Mouse (Mus musculus) forebrain, embryonic 14.5 days (tissue): Measurements from ENCODE around the gene Cdc37l1. TPM values are rescaled to one million over a fixed set of nuclear protein-coding genes. Genes with fewer than 3 reads are reported as not detected.
A peak's percentile ranks its signal among the peaks of the same experiment; 100 is the strongest.
"Not testable (repeated sequence)": the region's sequence is repeated elsewhere in the genome, so short reads cannot be mapped to it uniquely, and the experiment has no call there.

Source experiments
- ATAC-seq: fragments of 200-750 bp; cut with Nextera tagmentation; 2 replicates; pipeline ENCODE4 v1.8.0; 2017; ENCODE audit warnings: mild to moderate bottlenecking, moderate library complexity
- DNase-seq: peaks from one replicate; pipeline ENCODE4 v3.0.0-alpha.2; 2015; ENCODE audit warnings: low spot score
- H3K27ac ChIP-seq: fragments of 300-500 bp; sonication (generic); 2 replicates; pipeline ENCODE4 v1.5.1; 2014; ENCODE audit warnings: low read depth, mild to moderate bottlenecking, control low read depth, low read length, moderate library complexity
- H3K27me3 ChIP-seq: fragments of 300-500 bp; sonication (generic); replicated peaks from 2 replicates; pipeline ENCODE4 v1.6.1; 2014; ENCODE audit warnings: low read length, control low read depth, mixed read lengths; ENCODE audit not compliant: control insufficient read depth, insufficient read depth
- H3K36me3 ChIP-seq: fragments of 300-500 bp; sonication (generic); 2 replicates; pipeline ENCODE4 v1.6.1; 2014; ENCODE audit warnings: low read length, control low read depth; ENCODE audit not compliant: control insufficient read depth, insufficient read depth
- H3K4me1 ChIP-seq: fragments of 300-500 bp; sonication (generic); 2 replicates; pipeline ENCODE4 v1.6.1; 2014; ENCODE audit warnings: antibody characterized with exemption, low read length, control low read depth; ENCODE audit not compliant: control insufficient read depth, insufficient read depth
- H3K4me2 ChIP-seq: fragments of 300-500 bp; sonication (generic); 2 replicates; pipeline ENCODE4 v1.6.1; 2014; ENCODE audit warnings: mild to moderate bottlenecking, control low read depth, low read length
- H3K4me3 ChIP-seq: fragments of 300-500 bp; sonication (generic); 2 replicates; pipeline ENCODE4 v1.5.1; 2014; ENCODE audit warnings: low read depth, low read length, control low read depth
- H3K9ac ChIP-seq: fragments of 300-500 bp; sonication (generic); 2 replicates; pipeline ENCODE4 v1.6.1; 2014; ENCODE audit warnings: mild to moderate bottlenecking, low read length, control low read depth, moderate library complexity
- H3K9me3 ChIP-seq: fragments of 300-500 bp; sonication (generic); replicated peaks from 2 replicates; pipeline ENCODE4 v1.6.1; 2016; ENCODE audit warnings: low read length, control low read depth, mixed read lengths; ENCODE audit not compliant: control insufficient read depth
- WGBS: fragments of 180-500 bp; shearing (Covaris S2); extraction: QIAGEN DNeasy Blood & Tissue Kit; methylation state at CpG from one replicate; pipeline ENCODE4 v1.1.7; 2014; 5-methylcytosine and 5-hydroxymethylcytosine counted together
- polyA plus RNA-seq: library from polyadenylated mRNA; unstranded; fragments of >200 nt; fragmentation: Nextera tagmentation; extraction: Ambion mirVana; gene quantifications from 2 replicates; pipeline ENCODE4 v1.2.1, GENCODE M21; 2014

The Cdc37l1 gene
- polyA plus RNA-seq, 1 experiment from 2014 or later, result 42.0 TPM

DNA sequence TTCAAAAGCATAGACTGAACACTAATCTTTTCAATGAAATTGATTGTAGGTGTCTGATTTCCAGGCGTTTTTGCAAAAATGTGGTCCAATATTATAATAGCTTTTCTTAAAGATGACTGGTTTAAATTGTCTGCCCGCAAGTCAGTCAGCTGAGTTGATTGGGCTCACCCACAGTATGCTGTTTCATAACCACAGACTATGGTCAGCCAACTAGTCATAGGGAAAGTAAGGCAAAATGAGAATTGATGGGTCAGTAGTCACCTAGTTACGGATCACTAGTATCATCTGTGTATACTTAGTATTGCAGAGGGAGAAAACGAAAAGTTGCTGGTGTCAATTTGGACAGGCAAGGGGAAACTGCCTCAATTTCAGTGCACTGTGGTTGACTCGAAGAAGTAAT is 1.2 kb downstream of the Cdc37l1 start:
- Histone ChIP-seq H3K4me1 (peaks cover 16% of the 10 kb centered on the region), H3K9me3 (no peaks in the 10 kb centered on the region), H3K27me3 (no peaks in the 10 kb centered on the region), H3K4me3 (peak overlapping the region; percentile 92), H3K27ac (no peak overlapping the region), H3K36me3 (peaks cover 24% of the 10 kb centered on the region), H3K4me2 (peak overlapping the region; percentile 75), H3K9ac (peak overlapping the region; percentile 91)
- no peak for DNase-seq
- 71% methylated on average over 5 of the region's 5 CpGs for WGBS
- no peak for ATAC-seq

DNA sequence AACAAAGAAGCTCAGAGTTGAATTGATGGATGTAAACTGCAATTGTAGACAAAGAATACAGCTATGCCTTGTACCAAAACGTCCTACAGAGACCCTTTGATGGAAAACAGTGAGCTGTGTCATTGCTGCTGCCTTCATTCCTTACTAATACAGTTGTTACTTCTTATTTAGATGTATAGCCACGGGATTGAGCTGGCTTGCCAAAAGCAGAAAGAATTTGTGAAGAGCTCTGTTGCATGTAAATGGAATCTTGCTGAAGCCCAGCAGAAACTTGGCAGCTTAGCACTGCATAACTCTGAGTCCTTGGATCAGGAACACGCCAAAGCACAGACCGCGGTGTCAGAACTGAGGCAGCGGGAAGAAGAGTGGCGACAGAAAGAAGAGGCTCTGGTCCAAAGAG is 4.7 kb downstream of the Cdc37l1 start:
- 0 out of 2 replicates have a peak overlapping the region, but pooled peaks have one; percentile 9 for H3K27ac ChIP-seq
- peaks cover 13% of the 10 kb centered on the region for H3K4me1 ChIP-seq
- H3K9ac ChIP-seq, result no peak overlapping the region
- no peak for ATAC-seq
- WGBS, result 55% methylated on average over 7 of the region's 7 CpGs
- DNase-seq, result peak; percentile 65
- H3K4me2 ChIP-seq, result no peak overlapping the region
- H3K9me3 ChIP-seq, result no peaks in the 10 kb centered on the region
- peaks cover 36% of the 10 kb centered on the region for H3K36me3 ChIP-seq
- H3K27me3 ChIP-seq, result no peaks in the 10 kb centered on the region
- H3K4me3 ChIP-seq, result no peak overlapping the region

DNA sequence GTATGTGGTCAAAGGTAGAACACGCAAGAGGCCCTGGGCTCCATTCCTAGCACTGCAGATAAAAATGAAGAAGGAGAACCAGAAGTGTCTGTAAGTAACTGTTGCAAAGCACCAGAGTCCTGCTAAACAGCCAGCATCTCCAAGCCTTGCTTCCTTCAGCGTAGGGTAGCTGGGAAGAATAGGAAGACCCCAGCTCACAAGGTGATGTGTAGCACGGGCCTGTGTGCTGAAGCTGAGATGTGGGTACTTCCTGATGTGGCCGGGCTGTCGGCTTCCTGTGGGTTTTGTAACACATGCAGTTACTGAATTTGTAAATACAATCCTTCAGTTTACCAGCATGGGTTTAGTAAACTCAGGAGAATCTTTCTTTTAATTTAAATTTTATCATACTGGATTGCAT is 5.2 kb downstream of the Cdc37l1 start:
- Histone ChIP-seq H3K9ac (no peak overlapping the region), H3K4me2 (no peak overlapping the region), H3K4me3 (no peak overlapping the region), H3K36me3 (peaks cover 40% of the 10 kb centered on the region), H3K27me3 (no peaks in the 10 kb centered on the region), H3K9me3 (no peaks in the 10 kb centered on the region), H3K4me1 (peaks cover 12% of the 10 kb centered on the region), H3K27ac (no peak overlapping the region)
- no peak for DNase-seq
- ATAC-seq, result no peak
- 91% methylated on average over 5 of the region's 5 CpGs for WGBS

DNA sequence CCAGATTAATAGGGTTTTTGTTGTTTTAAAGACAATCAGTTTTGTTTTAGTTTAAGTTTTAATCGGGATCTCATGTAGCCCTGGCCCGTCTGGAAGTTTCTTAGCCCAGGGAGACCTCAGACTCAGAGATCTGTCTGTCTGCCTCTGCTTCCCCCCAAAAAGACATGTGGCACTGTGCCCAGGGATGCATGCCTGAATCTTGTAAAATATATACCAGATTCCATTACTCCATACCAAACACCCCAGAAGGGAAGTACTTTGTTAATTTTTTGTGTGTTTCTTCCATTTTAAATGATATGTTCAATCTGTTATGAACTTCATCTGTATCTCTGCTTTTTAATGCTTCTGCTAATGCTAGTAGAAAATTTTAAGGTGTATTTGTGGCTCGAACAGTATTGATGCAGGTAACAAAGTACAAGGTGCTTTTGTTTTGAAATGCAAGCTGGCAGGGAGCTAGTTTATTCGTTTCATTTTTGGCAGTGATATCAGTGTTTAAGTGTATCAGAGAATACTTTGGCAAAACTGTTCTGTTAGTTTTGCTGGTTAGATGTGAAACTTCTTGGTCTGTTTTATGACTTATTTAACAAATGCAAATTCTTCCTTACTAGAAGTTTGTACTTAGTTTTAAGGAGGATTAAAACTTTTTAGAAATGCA is 8.0 kb downstream of the Cdc37l1 start:
- no peak for ATAC-seq

DNA sequence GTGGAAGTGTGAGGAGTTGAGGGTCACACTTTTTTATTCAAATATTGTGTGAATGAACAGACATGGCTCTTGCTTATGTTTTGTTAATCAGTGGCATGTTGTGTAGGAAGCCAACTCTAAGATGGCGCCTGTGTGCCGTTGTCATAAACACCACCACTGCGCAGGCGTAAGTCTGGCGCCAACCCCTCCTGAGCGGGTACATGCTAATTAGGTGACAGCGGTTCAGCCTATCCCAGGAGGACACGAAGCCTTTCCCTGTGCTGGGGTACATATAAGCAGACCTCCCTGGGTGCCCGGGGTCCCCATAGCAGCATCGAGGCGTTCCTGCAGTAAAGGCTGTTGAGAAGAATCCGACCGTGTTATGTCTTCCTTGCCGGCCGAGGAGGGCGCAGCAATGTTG is 10.2 kb downstream of the Cdc37l1 start:
- ATAC-seq, result not testable (repeated sequence)

More for the DNA sequence above, 8.0 kb downstream of the Cdc37l1 start:
- H3K27ac ChIP-seq, result no peak overlapping the region
- H3K9ac ChIP-seq, result no peak overlapping the region
- H3K4me2 ChIP-seq, result no peak overlapping the region
- 90% methylated on average over 4 of the region's 4 CpGs for WGBS
- H3K4me1 ChIP-seq, result peaks cover 3% of the 10 kb centered on the region
- H3K9me3 ChIP-seq, result no peaks in the 10 kb centered on the region
- no peak for DNase-seq
- H3K36me3 ChIP-seq, result peaks cover 66% of the 10 kb centered on the region
- H3K4me3 ChIP-seq, result no peak overlapping the region
- no peaks in the 10 kb centered on the region for H3K27me3 ChIP-seq

DNA sequence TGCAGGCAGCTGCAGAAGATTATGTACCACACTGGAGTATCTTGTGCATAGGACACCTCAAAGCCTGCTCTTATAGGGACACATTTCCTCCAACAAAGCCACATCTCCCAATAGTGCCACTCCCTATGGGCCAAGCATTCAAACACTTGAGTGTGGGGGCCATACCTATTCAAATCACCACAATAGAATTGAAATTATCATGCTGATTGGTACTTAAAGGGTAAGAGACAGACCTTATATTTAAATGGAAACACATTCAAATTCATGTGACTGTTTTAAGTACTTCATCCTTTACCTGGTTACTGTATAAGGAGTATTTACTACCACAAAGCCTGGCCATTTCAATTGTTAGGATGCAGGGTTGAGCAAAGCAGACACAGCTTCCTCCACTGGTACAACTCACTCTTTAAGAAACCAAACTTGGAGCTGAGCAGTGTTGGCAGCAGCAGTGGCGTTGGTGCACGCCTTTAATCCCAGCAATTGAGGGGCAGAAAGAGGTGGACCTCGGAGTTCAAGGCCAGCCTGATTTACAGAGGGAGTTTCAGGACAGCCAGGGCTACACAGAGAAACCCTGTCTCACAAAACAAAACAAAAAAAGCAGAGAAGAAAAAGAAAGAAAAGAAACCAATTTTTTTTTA is 18.0 kb downstream of the Cdc37l1 start:
- no peaks in the 10 kb centered on the region for H3K4me1 ChIP-seq
- H3K9me3 ChIP-seq, result no peaks in the 10 kb centered on the region
- H3K4me2 ChIP-seq, result no peak overlapping the region
- H3K27me3 ChIP-seq, result no peaks in the 10 kb centered on the region
- H3K27ac ChIP-seq, result no peak overlapping the region
- no peak overlapping the region for H3K9ac ChIP-seq
- ATAC-seq, result no peak
- WGBS, result 88% methylated on average over 3 of the region's 3 CpGs
- DNase-seq, result no peak
- H3K4me3 ChIP-seq, result no peak overlapping the region
- H3K36me3 ChIP-seq, result peaks cover 43% of the 10 kb centered on the region

More for the DNA sequence above, 10.2 kb downstream of the Cdc37l1 start:
- not testable (repeated sequence) for H3K27ac ChIP-seq, H3K27me3 ChIP-seq, H3K4me2 ChIP-seq, H3K4me1 ChIP-seq, H3K9me3 ChIP-seq, H3K9ac ChIP-seq, H3K4me3 ChIP-seq, DNase-seq
- 96% methylated on average over 16 of the region's 16 CpGs for WGBS
- peaks cover 52% of the 10 kb centered on the region for H3K36me3 ChIP-seq

DNA sequence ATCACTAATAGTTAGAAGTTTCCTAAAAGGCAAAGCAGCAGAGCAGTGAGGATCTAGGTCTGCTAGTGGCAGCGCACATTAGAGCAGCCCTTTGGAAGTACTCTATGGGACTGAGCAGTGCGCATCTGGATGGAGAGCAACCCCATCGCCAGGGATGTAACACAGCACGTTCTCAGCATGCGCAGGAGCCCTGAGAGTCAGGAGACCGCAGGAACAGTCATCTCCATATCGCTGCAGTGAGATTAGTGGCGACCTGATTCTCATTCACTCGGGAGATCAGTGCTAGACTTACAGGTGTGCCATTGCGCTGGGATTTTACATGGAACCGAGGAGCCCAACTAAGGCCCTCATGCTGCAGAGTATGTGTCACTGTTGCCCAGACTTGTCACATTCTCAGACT is 18.9 kb downstream of the Cdc37l1 start:
- no peak overlapping the region for H3K4me3 ChIP-seq
- DNase-seq (no peak), ATAC-seq (no peak)
- 94% methylated on average over 11 of the region's 11 CpGs for WGBS
- peaks cover 50% of the 10 kb centered on the region for H3K36me3 ChIP-seq
- no peak overlapping the region for H3K27ac ChIP-seq
- no peak overlapping the region for H3K9ac ChIP-seq
- no peak overlapping the region for H3K4me2 ChIP-seq
- no peaks in the 10 kb centered on the region for H3K27me3 ChIP-seq
- no peaks in the 10 kb centered on the region for H3K4me1 ChIP-seq
- no peaks in the 10 kb centered on the region for H3K9me3 ChIP-seq

DNA sequence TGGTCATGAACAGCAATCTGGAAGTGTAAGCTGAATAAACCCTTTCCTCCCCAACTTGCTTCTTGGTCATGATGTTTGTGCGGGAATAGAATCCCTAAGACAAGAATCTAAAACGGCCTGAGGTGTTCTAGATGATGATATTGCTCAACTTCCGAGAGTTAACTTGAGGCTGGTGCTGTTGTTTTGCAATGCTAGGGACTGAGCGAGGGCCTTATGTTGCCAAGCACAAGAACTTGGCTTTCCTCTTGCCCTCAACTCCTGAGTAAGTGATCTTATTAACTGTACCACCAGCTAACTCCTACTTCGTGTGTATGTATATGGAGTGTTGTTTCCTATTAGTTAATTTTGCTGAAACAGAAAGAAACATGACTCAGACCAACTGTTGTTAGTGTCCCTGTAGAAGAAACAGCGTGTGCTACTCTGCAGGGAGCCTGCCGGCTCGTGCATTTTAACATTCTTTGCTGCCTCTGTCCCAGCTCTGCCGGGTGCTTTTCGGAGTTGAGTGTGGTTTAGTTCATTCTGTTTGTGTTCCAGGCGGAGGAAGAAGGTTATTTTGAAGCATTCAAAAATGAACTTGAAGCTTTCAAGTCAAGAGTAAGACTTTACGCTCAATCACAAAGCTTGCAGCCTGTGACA is 21.3 kb downstream of the Cdc37l1 start:
- H3K27ac ChIP-seq, result no peak overlapping the region
- ATAC-seq (no peak), DNase-seq (no peak)
- no peaks in the 10 kb centered on the region for H3K4me1 ChIP-seq
- no peak overlapping the region for H3K4me3 ChIP-seq
- H3K36me3 ChIP-seq, result peaks cover 68% of the 10 kb centered on the region
- no peak overlapping the region for H3K4me2 ChIP-seq
- no peaks in the 10 kb centered on the region for H3K9me3 ChIP-seq
- no peaks in the 10 kb centered on the region for H3K27me3 ChIP-seq
- no peak overlapping the region for H3K9ac ChIP-seq
- WGBS, result 90% methylated on average over 12 of the region's 12 CpGs
